Mouse (Mus musculus) activated CD4-positive, CD25-positive, alpha-beta regulatory T cell, adult 4 months (primary cell): ENCODE results near the gene Prpsap1. TPM values are rescaled to one million over a fixed set of nuclear protein-coding genes. Genes with fewer than 3 reads are reported as not detected.
"Not testable (repeated sequence)": the region's sequence is repeated elsewhere in the genome, so short reads cannot be mapped to it uniquely, and the experiment has no call there.

ENCODE experiments used
- ATAC-seq: one replicate; pipeline ENCODE4 v1.8.0; 2017
- polyA plus RNA-seq, 2 experiments: library from polyadenylated mRNA; unstranded; fragments of 100-300 nt; shearing (Covaris generic); gene quantifications; one replicate each; pipeline ENCODE4 v1.2.1; 2017

The Prpsap1 gene
- polyA plus RNA-seq, 2 experiments from 2014 or later = 47.3 to 60.5 TPM

DNA sequence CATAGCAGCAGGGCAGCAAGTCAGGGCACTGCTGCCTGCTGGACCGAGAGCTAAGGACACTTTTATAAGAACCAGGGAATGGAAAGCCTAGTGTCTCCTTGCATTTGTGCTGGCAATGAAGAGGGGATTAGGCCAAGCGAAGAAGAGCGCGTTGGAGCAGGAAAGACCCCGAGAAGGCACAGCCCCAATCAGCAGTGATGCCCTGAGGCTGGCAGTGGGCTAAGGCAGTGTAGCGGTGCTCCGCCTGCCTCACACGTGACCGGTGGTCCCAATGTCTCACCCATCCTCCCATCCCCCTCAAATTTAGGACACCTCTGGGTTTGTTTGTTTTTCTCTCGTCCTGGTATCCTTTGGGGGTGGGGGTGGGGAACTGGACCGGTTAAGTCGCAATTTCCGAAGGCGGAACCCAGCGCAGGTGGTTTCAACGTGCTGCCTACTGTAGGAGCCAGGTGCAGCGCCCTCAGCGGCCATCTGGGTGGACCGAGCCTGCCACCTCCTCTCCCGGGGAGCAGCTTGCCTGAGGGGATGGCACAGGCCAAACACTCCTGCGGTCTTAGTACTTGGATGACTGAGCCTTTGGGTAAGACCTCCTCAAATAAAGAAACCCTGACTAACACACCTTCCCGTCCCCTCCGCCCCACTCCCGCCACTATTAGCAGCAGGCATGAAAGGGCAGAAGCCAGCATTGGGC lies 21.5 kb upstream of the Prpsap1 start:
- ATAC-seq = no peak

DNA sequence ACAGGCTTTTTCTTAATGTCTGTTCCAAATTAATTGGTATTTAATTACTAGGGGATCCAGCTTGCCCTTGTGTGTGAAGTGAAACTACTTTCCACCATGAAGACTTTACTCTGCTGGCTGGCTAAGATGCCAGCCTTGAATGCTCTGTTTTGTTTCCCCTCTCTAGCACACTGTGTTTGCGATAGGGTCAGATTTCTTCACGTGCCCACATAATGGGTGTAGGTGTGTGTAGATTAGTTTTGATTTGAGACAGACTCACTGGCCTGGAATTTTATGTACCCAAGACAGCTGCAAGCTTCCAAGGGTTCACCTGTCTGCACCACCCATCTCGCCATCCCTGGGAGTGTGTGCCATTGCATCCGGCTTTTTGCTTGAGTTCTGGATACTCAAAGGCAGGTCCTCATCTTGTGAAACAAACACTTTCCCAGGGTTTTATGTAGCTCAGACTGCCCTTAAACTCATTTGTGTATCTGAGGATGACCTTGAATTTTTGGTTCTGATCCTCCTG lies 19.6 kb upstream of the Prpsap1 start:
- no peak for ATAC-seq

DNA sequence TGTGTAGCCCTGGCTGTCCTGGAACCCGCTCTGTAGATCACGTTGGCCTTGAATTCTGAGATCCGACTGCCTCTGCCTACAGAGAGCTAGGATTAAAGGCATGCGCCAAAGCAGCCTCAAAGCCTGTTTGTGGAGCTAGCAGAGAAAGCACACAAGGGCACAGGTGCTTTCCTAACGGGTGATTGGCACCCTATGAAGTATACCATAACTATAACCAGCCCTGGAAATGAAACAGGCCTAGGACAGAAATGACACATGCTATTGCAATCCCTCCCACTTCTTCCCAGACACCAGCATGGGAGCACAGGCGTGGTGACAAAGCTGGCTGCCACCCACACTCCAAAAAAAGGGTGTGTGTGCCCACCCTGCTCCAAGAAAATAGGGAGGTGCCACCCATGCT lies 19.0 kb upstream of the Prpsap1 start:
- no peak for ATAC-seq

- no peak for ATAC-seq
Measured at GRCm38 (mm10) chr11:116512154-116512553, 18.2 kb upstream of the Prpsap1 start.

GRCm38 (mm10) chr11:116511301-116511868 lies 17.4 kb upstream of the Prpsap1 start:
- ATAC-seq = no peak

- no peak for ATAC-seq
Measured at GRCm38 (mm10) chr11:116508689-116509088, 14.7 kb upstream of the Prpsap1 start.

GRCm38 (mm10) chr11:116506151-116506875 lies 12.3 kb upstream of the Prpsap1 start:
- no peak for ATAC-seq

- ATAC-seq = no peak
Measured at GRCm38 (mm10) chr11:116505573-116505972, 11.6 kb upstream of the Prpsap1 start.

DNA sequence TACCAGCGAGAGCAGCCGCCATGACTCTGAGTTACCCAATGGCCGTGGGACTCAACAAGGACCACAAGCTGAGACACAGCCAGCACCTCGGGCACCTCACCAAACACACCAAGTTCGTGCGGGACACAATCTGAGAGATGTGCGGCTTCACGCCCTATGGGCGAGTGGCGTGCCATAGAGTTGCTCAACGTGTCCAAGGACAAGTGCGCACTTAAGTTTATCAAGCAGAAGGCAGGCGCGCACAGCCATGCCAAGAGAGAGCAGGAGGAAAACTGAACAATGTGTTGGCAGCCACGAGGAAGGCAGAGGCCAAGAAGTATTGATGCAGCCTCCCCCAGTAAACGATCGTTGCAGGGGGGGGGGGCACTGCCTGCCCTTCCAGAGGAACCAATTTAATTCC lies 10.5 kb upstream of the Prpsap1 start:
- ATAC-seq = no peak

- no peak for ATAC-seq
Measured at GRCm38 (mm10) chr11:116501005-116501746, 7.2 kb upstream of the Prpsap1 start.

GRCm38 (mm10) chr11:116499018-116499417 lies 5.0 kb upstream of the Prpsap1 start:
- ATAC-seq = no peak

- ATAC-seq = no peak
Measured at GRCm38 (mm10) chr11:116498596-116498995, 4.6 kb upstream of the Prpsap1 start.

DNA sequence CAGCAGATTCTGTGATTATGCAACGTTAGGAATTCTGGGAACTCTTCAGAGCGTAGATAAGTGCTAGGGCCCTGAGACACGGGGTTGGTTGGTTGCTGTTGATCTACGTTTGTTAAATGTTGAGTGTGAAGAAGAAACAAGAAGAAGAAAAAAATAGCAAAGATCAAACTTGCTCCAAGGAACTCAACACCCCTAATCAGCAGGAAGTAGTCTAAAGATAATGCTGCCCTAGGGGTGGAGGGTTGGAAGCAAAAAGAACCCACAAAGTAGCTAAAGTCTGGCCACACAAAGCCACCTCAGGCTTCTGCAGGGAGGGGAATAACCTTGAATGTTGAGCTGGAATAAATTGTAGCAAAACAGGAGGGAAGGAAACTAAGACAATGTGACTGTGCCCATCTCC lies 3.3 kb upstream of the Prpsap1 start:
- ATAC-seq = no peak

DNA sequence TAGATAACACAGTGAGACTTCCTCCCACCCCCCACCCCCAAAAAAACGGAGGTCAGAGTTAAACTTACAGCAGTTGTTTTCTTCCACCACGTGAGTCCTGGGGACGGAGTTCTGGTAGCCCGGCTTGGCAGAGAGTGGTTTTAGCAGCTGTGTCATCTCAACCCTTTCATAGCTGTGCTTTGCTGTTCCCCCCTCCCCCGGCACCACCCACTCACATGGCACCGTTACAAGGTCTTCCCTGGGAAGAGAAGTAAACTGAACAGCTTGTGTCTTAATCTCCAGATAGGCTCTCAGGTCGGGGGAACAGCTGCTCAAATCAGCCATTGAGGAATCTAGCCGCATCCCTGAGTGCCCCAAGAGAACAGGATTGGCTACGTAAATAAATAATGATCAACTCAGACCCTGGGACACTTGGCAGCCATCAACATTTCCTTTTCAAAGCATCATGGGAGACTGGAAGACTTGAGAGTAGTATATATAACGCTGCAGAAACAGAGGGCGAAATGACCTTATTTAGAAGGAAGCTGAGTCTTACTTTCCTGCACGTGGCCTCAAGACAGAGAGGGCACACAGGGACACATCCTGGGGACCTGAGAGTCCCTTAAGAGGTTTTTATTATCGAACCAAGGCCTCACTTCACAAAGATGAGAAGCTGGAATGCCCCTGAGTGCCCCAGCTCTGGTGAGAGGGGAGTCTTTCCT lies 622 bp upstream of the Prpsap1 start:
- ATAC-seq = no peak

DNA sequence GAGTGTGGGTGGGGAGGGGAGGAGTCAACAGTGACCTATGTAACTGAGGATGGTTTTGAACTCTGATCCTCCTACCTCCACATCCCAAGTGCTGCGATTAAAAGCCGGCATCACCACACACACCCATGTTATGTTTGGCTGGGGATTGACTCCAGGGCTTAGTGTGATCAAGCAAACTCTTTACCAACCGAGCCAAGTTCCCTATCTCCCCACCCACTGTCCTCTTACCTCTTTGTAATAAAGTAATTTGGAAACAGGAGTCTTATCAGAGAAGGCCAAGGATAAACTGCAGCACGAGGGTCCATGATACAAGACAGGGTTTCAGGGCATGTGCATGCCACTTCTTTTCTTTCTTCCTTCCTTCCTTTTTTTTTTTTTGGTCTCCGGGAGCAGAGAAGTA lies 811 bp downstream of the Prpsap1 start:
- no peak for ATAC-seq

- ATAC-seq = not testable (repeated sequence)
Measured at GRCm38 (mm10) chr11:116492507-116492906, 1.5 kb downstream of the Prpsap1 start.

GRCm38 (mm10) chr11:116491338-116491737 lies 2.7 kb downstream of the Prpsap1 start:
- ATAC-seq = no peak

- ATAC-seq = peak; percentile 90
Measured at GRCm38 (mm10) chr11:116490232-116491107, 3.5 kb downstream of the Prpsap1 start.

DNA sequence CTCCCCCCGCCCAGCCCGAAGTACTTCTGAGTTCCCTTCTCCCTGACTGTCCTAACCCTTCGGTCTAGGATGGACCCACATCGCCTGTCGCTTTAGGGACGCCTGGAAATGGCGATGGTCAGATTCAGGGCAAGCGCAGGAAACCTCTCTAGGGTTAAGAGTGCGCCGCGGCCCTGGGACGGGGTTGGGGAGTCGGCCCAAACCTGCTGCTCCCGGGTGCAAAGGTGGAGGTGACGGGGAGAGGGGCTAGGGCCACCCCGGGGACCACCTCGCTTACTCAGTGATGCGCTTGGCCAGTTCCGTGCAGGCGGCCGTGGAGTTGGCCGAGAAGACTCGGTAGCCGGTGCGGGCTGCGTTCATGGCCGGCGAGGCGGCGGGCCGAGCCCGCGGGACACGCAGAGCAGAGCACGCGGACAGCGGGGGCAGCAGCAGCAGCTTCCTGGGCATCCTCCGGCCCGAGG lies 4.2 kb downstream of the Prpsap1 start:
- ATAC-seq = peak; percentile 24

GRCm38 (mm10) chr11:116488693-116489375 lies 5.2 kb downstream of the Prpsap1 start:
- no peak for ATAC-seq

DNA sequence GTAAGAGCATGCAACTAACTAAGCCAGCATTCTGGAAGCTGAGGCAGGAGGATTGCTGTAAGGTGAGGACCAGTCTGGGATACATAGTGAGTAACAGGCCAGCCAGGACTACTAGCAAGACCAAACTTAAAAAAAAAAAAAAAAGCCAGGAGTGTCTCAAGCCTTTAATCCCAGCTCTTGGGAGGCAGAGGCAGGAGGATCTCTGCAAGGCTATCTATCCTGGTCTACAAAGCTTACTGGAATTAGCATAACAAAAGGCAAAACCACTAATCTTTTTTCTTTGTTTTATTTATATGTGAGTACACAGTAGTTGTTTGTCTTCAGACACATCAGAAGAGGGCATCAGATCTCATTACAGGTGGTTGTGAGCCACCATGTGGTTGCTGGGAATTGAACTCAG lies 5.8 kb downstream of the Prpsap1 start:
- no peak for ATAC-seq
